Mouse (Mus musculus) hindlimb bud, embryonic 11.5 days (tissue): Measurements from ENCODE around the gene Fam3c.

Source experiments
- DNase-seq: peaks from one replicate; pipeline ENCODE4 v3.0.0-alpha.2; 2012; ENCODE audit warnings: low read depth, low spot score; ENCODE audit errors: extremely low spot score

The Fam3c gene

GRCm38 (mm10) chr6:22356086-22356507 lies at the start of gene Fam3c:
TSS of gene Fam3c (minus strand) at chr6:22356243.
- DNase-seq = peak; percentile 72

DNA sequence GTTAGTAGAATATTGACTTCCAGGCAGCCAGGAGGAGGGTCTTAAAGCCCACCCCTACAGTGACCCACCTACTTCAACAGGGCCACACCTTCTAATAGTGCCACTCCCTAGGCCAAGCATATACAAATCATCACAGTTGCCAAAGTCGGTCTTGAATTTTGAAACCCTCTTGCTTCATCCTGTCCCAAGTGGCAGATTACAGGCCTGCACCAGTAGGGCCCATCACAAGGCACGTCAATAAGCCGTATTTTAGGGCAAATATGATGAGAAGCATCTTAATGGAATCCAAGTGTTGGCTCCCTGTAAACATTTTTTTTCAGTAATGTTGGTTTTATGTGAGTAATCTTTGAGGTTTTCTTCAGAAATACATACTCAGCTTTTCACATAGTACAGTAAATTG lies 49.0 kb upstream of the Fam3c start:
- DNase-seq = no peak

DNA sequence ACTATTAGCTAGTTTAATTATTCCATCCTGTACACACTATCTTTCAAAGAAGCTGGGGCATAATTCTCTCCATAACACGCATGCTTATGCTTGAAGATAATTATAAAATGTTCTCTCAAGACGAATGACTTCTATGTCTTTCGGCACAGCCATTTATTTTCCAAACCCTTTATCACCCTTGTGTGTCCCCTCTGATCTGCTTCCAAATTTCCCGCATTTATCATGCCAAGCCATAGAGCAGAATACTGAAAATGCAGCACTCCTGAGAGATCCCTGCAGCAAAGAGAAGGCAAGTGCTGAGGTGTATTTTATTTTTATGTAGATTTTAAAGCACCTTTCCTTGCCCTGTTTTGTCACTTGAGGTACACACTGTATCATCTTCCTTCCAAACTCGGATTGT lies 47.7 kb upstream of the Fam3c start:
- no peak for DNase-seq

GRCm38 (mm10) chr6:22403317-22403716 lies 47.3 kb upstream of the Fam3c start:
- DNase-seq = no peak

DNA sequence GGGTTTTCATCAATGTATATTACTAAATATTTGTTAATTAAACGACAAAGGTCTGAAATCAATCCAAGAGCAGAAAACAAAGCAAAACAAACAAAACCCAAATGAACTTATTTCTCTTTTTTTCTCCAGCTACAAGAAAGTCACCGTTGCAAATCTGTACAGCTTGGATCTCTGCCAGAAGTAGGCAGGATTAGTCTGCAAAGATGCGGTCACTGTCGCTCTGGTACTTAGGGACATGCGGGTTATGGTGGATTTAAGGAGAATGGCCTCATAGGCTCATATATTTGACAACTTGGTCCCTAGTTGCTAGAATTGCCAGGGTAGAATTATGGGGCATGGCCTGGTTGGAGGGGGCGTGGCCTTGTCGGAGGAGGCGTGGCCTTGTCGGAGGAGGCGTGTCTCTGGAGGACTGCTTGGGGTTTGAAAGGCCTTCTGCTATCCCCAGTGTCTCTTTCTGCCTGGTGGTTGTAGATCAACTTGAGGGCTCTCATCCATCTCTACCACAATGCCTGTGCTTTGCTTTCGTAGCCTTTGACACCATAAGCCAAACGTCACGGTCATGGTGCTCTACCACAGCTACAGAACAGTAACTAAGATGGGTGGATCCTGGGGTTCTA lies 46.6 kb upstream of the Fam3c start:
- DNase-seq = no peak

- DNase-seq = no peak
Measured at GRCm38 (mm10) chr6:22402037-22402436, 46.0 kb upstream of the Fam3c start.

DNA sequence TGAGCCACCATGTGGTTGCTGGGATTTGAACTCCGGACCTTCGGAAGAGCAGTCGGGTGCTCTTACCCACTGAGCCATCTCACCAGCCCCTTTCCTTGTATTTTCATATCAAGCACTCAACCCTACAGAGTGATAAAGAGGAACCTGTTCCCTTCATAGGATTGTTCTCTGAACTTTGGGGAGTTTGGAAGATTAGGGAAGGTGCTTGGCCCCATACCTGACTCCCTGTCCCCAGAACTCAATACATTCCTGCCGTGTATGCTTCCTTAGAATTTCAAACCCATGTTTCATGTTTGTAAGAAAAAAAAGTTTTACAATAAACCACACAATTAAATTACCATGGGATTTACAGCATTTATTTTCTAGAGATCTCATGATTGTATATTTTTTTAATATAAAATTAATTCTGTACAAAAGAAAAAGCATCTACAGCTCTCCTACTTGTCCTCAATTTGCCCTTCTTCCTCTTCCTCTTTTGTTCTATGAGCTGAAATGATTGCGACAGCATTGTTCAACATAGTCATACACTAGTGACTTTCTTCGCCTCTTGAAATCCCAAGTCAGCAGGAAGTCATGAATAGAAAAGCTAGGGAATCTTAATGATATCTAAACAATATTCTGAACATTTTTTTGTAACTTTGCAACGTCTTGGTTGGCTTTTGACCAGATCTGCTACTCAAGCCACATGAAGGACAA lies 42.2 kb upstream of the Fam3c start:
- no peak for DNase-seq

- no peak for DNase-seq
Measured at GRCm38 (mm10) chr6:22395207-22395606, 39.2 kb upstream of the Fam3c start.

- no peak for DNase-seq
Measured at GRCm38 (mm10) chr6:22390654-22391365, 34.8 kb upstream of the Fam3c start.

GRCm38 (mm10) chr6:22385254-22385870 lies 29.3 kb upstream of the Fam3c start:
- no peak for DNase-seq

DNA sequence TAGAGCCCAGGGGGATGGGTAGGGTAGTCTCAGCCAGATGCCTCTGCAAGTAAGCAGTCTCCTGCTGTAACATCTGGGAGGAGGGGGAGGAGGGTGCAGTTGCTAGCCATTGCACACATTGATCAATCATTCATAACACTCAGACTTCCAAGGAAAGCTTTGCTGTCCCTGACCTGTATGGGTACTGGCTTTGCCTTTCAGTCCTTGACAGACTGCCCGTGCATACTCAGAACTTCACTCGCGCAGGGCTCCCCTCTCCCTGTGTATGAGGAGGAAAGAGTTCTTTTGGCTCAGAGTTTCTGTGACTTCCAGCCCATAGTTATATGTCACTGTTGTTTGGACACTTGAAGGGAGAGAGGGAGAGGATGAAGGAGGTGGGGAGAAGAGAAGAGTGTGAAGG lies 24.2 kb upstream of the Fam3c start:
- no peak for DNase-seq

GRCm38 (mm10) chr6:22379831-22380230 lies 23.8 kb upstream of the Fam3c start:
- DNase-seq = no peak

DNA sequence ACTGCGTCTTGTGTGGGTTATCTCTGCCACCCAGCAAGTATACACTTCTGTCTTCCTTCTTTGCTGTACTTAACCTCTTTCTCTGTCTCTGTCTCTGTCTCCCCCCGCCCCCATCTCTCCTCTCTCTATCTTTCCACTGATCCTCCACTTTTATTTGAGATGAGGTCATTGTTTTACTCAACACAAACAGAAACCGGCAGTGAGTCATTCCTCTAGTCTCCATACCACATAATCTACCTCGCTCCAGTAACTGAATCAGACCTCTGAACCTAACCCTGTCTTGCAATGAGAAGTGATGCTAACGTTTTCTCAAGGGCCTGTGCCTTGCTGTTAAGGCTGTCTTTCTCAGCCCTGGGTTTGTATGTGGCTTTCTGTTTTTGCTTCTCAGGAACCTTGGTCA lies 22.4 kb upstream of the Fam3c start:
- no peak for DNase-seq

DNA sequence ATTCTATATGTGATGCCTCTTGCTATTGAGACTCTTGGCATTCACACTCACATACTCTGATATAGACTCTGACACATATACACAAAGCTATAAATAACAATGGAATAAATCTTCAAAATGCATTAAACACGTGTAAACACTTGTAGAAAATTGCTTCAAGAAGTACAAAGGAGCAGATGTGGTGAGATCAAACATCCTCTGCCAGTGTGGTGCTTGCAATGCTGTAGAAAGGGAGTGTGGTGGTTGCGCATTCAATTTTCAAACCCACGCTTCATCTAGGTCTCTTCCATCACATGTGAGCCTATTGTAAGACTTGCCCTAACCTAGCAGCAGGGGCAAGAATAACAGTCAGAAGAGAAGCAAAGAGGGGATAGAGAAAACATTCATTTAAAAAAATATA lies 18.7 kb upstream of the Fam3c start:
- DNase-seq = no peak

- DNase-seq = no peak
Measured at GRCm38 (mm10) chr6:22373476-22373875, 17.4 kb upstream of the Fam3c start.

DNA sequence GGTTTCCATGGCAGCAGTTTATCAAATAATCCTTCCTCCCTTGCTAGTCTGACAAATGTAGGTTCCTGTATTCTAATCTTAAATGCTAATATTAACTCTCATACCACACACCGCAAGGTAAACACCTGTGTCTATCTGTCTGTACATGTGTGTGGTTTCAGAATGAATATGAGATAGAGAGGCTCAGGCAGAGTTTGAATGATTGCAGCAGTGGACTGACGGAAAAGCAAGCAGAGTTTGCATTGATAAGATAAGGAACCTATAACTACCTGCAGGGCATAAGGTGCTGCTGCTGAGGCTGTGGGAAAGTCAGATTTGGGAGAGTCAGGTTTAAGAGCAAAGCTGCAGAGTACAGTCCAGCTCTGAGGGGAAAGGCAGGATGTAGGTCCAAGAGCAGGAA lies 10.9 kb upstream of the Fam3c start:
- no peak for DNase-seq

- DNase-seq = no peak
Measured at GRCm38 (mm10) chr6:22363590-22363989, 7.5 kb upstream of the Fam3c start.

- DNase-seq = no peak
Measured at GRCm38 (mm10) chr6:22361941-22362340, 5.9 kb upstream of the Fam3c start.

DNA sequence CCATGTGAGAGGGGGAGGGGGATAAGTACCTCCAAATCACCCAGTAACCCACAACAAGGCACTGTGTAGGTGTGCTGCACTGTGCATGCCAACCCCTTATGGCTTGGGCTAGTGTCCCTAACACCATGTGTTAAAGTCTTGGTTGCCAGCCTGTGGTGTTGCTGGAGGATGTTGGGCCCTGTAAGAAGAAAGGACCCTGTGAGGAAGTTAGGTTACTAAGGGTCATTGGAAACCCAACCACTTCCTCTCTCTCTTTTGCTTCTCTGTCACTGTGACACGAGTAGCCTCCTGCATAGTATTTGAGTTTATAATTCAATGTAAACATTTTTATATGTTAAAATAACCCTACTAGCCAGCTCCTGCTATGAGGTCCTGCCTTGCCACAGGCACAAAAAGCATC lies 3.0 kb upstream of the Fam3c start:
- no peak for DNase-seq

- DNase-seq = no peak
Measured at GRCm38 (mm10) chr6:22357351-22357750, 1.3 kb upstream of the Fam3c start.

DNA sequence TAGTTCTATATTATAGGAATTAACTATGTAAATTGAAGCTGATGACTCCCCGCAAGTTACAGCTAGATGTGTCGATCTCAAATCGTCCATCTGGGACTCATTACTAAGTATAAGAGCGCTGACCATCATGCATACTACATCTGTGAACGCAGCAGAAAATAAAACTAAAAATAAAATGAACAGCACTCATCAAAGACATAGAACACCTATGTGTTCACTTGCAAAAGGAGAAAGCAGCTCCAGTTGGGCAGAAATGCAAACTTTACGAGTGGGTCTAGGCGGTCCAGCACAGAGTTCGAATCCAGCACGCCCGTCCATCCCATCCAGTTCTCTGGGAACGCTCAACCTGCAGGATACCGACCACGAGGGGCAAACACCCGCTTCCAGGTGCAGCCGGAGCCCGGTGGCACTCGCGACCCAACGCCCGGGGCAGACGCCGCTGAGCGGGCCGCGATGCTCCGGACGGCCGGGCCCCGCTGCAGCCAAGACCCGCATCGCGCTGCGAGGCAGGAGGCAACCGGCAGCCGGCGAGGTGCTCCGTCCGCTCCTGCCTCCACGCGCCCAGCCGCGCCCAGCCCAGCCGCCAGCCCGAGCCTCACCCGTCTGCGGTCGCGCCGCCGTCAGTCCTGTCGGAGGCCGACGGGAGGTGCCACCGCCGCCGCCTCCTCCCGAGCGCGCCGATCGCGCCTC lies 502 bp downstream of the Fam3c start:
- DNase-seq = no peak
